Mouse (Mus musculus) 416B (cell line): ENCODE measurements around the gene Mbtd1.

Source experiments
- DNase-seq: peaks from one replicate; pipeline ENCODE4 v3.0.0; 2011; ENCODE audit warnings: low read depth

Mbtd1 gene

GRCm38 (mm10) chr11:93948887-93949567 is 63.4 kb downstream of the Mbtd1 start:
- DNase-seq = no peak

- DNase-seq = peak; percentile 26
Observed at GRCm38 (mm10) chr11:93950045-93950444, 64.4 kb downstream of the Mbtd1 start.

- no peak for DNase-seq
Observed at GRCm38 (mm10) chr11:93952376-93952775, 66.7 kb downstream of the Mbtd1 start.

- no peak for DNase-seq
Observed at GRCm38 (mm10) chr11:93954738-93955255, 69.1 kb downstream of the Mbtd1 start.

- DNase-seq = peak; percentile 93
Observed at GRCm38 (mm10) chr11:93955256-93956150, 69.9 kb downstream of the Mbtd1 start.

GRCm38 (mm10) chr11:93956159-93956558 is 70.5 kb downstream of the Mbtd1 start, which contains the start of gene Nme2:
Gene Nme2, minus strand, starts transcription at chr11:93956259.
- DNase-seq = no peak

- no peak for DNase-seq
Observed at GRCm38 (mm10) chr11:93957031-93957555, 71.4 kb downstream of the Mbtd1 start.

GRCm38 (mm10) chr11:93957746-93958145 is 72.1 kb downstream of the Mbtd1 start:
- no peak for DNase-seq

- no peak for DNase-seq
Observed at GRCm38 (mm10) chr11:93961482-93961881, 75.8 kb downstream of the Mbtd1 start.

GRCm38 (mm10) chr11:93963013-93963412 is 77.4 kb downstream of the Mbtd1 start:
- peak; percentile 83 for DNase-seq

- DNase-seq = no peak
Observed at GRCm38 (mm10) chr11:93965391-93965790, 79.7 kb downstream of the Mbtd1 start.

- DNase-seq = peak; percentile 53
Observed at GRCm38 (mm10) chr11:93967381-93967780, 81.7 kb downstream of the Mbtd1 start.

GRCm38 (mm10) chr11:93968005-93968847 is 82.6 kb downstream of the Mbtd1 start, which contains the start of the genes Gm20390 and Nme1:
Gene Gm20390, minus strand, starts transcription at chr11:93968293.
Gene Nme1, minus strand, starts transcription at chr11:93968521.
- DNase-seq = peak; percentile 100

- no peak for DNase-seq
Observed at GRCm38 (mm10) chr11:93968848-93969128, 83.1 kb downstream of the Mbtd1 start.

- DNase-seq = no peak
Observed at GRCm38 (mm10) chr11:93969171-93969570, 83.5 kb downstream of the Mbtd1 start.

- DNase-seq = no peak
Observed at GRCm38 (mm10) chr11:93969799-93970198, 84.1 kb downstream of the Mbtd1 start.

- no peak for DNase-seq
Observed at GRCm38 (mm10) chr11:93972951-93973350, 87.3 kb downstream of the Mbtd1 start.

- no peak for DNase-seq
Observed at GRCm38 (mm10) chr11:93979502-93980049, 93.9 kb downstream of the Mbtd1 start.

- DNase-seq = no peak
Observed at GRCm38 (mm10) chr11:93984619-93985018, 99.0 kb downstream of the Mbtd1 start.

GRCm38 (mm10) chr11:93985265-93985664 is 99.6 kb downstream of the Mbtd1 start:
- DNase-seq = no peak

GRCm38 (mm10) chr11:93986298-93986697 is 100.6 kb downstream of the Mbtd1 start:
- no peak for DNase-seq
